In genomic region chr8:125738956-125739355, GRCm38 (mm10) we compare ENCODE assay signal across 16 mouse cellular contexts.
"Had no signal": no experiment of that assay in that cellular context is flagged by ENCODE, and none has a peak within 500 bp of the region (broad histone marks: within the 10 kb centered on the region; RNA-seq: fewer than 3 reads in every experiment).

No protein-coding gene starts in this region.

- DNase-seq: retina, postnatal 1 day; right cerebral cortex, adult 18-20 months; right cerebral cortex, postnatal 14 days; right cerebral cortex, postnatal 25 days; right cerebral cortex, postnatal 4 days; spleen, adult 18-20 months; thymus, adult 18-20 months; thymus, adult 2 months; thymus, postnatal 14 days; thymus, postnatal 25 days; thymus, postnatal 36 days; thymus, postnatal 4 days had no signal

- H3K4me3 ChIP-seq: neural tube, embryonic 13.5 days; neural tube, embryonic 15.5 days; stomach, embryonic 15.5 days had no signal

- H3K36me3 ChIP-seq: neural tube, embryonic 13.5 days; neural tube, embryonic 15.5 days; stomach, embryonic 15.5 days had no signal

- H3K4me1 ChIP-seq: stomach, embryonic 15.5 days had no signal

- H3K4me2 ChIP-seq: neural tube, embryonic 13.5 days; neural tube, embryonic 15.5 days; stomach, embryonic 15.5 days had no signal

- H3K9ac ChIP-seq: neural tube, embryonic 13.5 days; neural tube, embryonic 15.5 days; stomach, embryonic 15.5 days had no signal

- H3K27me3 ChIP-seq: neural tube, embryonic 13.5 days; neural tube, embryonic 15.5 days; stomach, embryonic 15.5 days had no signal

- H3K27ac ChIP-seq: neural tube, embryonic 13.5 days; neural tube, embryonic 15.5 days; stomach, embryonic 15.5 days; stomach, postnatal 0 days had no signal

- H3K9me3 ChIP-seq: neural tube, embryonic 13.5 days; neural tube, embryonic 15.5 days; stomach, embryonic 15.5 days had no signal
